Comparison of ENCODE assay signal across 10 mouse cellular contexts in the genomic region with DNA sequence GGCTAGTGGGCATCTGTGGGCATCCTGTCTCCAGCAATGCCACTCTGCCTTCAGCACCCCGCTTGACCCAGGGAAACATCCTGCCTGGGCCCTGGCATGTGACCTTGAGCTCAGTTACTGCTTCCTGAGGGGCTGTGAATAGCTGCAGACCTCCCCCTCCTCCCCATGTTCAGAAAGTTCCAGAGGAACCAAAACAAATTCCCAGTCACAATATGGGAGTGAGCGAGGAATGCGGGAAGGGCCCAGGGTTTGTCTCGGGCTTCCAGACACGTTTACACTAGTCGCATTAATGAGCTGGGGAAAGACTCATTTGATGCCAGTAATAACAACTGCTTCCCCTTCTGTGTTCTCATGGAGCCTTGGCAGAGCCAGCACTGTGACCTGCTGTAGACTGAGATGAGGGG.
DNase-seq lines count a peak whose midpoint lies in the region; ATAC-seq lines count a peak whose summit lies in the region.
"Had no signal": no experiment of that assay in that cellular context is flagged by ENCODE, and none has a peak within 500 bp of the region (broad histone marks: within the 10 kb centered on the region; RNA-seq: fewer than 3 reads in every experiment).

No protein-coding gene starts in this region.

- no peaks in the 10 kb centered on the region for H3K36me3 ChIP-seq in midbrain, embryonic 11.5 days (ENCODE audit: control insufficient read depth, insufficient read depth, low read length)
- no peaks in the 10 kb centered on the region for H3K36me3 ChIP-seq in midbrain, embryonic 13.5 days
- H3K36me3 ChIP-seq in forebrain, embryonic 15.5 days, result no peaks in the 10 kb centered on the region
- H3K36me3 ChIP-seq: G1E had no signal

- peak; percentile 68 for DNase-seq in midbrain, embryonic 11.5 days (ENCODE audit: low spot score, missing footprints)
- peak; percentile 44 for DNase-seq in kidney, adult 9 months
- peak; percentile 55 for DNase-seq in lung, postnatal 14 days
- no peak for DNase-seq in right cerebral cortex, postnatal 25 days

- H3K27ac ChIP-seq in midbrain, embryonic 11.5 days (ENCODE audit: low read depth, low read length), result no peak overlapping the region
- H3K27ac ChIP-seq in midbrain, embryonic 13.5 days, result no peak overlapping the region
- no peak overlapping the region; the same call in 1 of the 2 replicates for H3K27ac ChIP-seq in forebrain, embryonic 15.5 days (replicated peaks)

- WGBS in midbrain, embryonic 11.5 days, result 67% methylated on average over 6 of the region's 6 CpGs
- 68% methylated on average over 6 of the region's 6 CpGs for WGBS in midbrain, embryonic 13.5 days
- 25% methylated on average over 6 of the region's 6 CpGs for WGBS in forebrain, embryonic 15.5 days

- H3K9ac ChIP-seq in midbrain, embryonic 11.5 days (ENCODE audit: low read length), result no peak overlapping the region
- H3K9ac ChIP-seq in midbrain, embryonic 13.5 days (replicated peaks), result no peak overlapping the region
- no peak overlapping the region for H3K9ac ChIP-seq in forebrain, embryonic 15.5 days (replicated peaks)

- H3K4me2 ChIP-seq in midbrain, embryonic 11.5 days, result no peak overlapping the region
- no peak overlapping the region for H3K4me2 ChIP-seq in midbrain, embryonic 13.5 days (replicated peaks)
- H3K4me2 ChIP-seq in forebrain, embryonic 15.5 days (replicated peaks), result no peak overlapping the region
- H3K4me2 ChIP-seq: liver, embryonic 11.5 days had no signal

- ATAC-seq in midbrain, embryonic 11.5 days (ENCODE audit: low FRiP score), result no peak
- ATAC-seq in midbrain, embryonic 13.5 days, result no peak
- peak; percentile 86 for ATAC-seq in forebrain, embryonic 15.5 days (replicated peaks)
- ATAC-seq in cerebellum, adult (ENCODE audit: insufficient number of reproducible peaks, low FRiP score, low TSS enrichment), result no peak
- no peak for ATAC-seq in monocyte, adult 5-6 weeks (replicated peaks; ENCODE audit: insufficient number of reproducible peaks, low FRiP score, low TSS enrichment, poor library complexity, severe bottlenecking)

- H3K4me1 ChIP-seq in midbrain, embryonic 11.5 days (ENCODE audit: control insufficient read depth, insufficient read depth, low read length), result no peaks in the 10 kb centered on the region
- H3K4me1 ChIP-seq in midbrain, embryonic 13.5 days (replicated peaks), result no peaks in the 10 kb centered on the region
- peaks cover 13% of the 10 kb centered on the region; the same call in 1 of the 2 replicates for H3K4me1 ChIP-seq in forebrain, embryonic 15.5 days

- no peaks in the 10 kb centered on the region for H3K27me3 ChIP-seq in midbrain, embryonic 11.5 days (ENCODE audit: control insufficient read depth, insufficient read depth, low read length)
- no peaks in the 10 kb centered on the region for H3K27me3 ChIP-seq in midbrain, embryonic 13.5 days
- no peaks in the 10 kb centered on the region for H3K27me3 ChIP-seq in forebrain, embryonic 15.5 days

- H3K4me3 ChIP-seq in midbrain, embryonic 11.5 days (ENCODE audit: low read depth, low read length), result no peak overlapping the region
- H3K4me3 ChIP-seq in midbrain, embryonic 13.5 days (replicated peaks), result no peak overlapping the region
- no peak overlapping the region for H3K4me3 ChIP-seq in forebrain, embryonic 15.5 days

- no peaks in the 10 kb centered on the region for H3K9me3 ChIP-seq in midbrain, embryonic 11.5 days (ENCODE audit: control insufficient read depth, low read length)
- H3K9me3 ChIP-seq in midbrain, embryonic 13.5 days, result no peaks in the 10 kb centered on the region
- H3K9me3 ChIP-seq in forebrain, embryonic 15.5 days, result no peaks in the 10 kb centered on the region
- H3K9me3 ChIP-seq: G1E had no signal
